Mouse (Mus musculus) heart, embryonic 10.5 days (tissue): ENCODE data around the gene Retreg1. TPM values are rescaled to one million over a fixed set of nuclear protein-coding genes. Genes with fewer than 3 reads are reported as not detected.

Experiments
- DNase-seq: peaks from one replicate; pipeline ENCODE4 v3.0.0-alpha.2; 2017; ENCODE audit warnings: low spot score
- H3K27ac ChIP-seq: fragments of 300-500 bp; sonication (generic); 2 replicates; pipeline ENCODE4 v1.5.1; 2016; ENCODE audit warnings: mild to moderate bottlenecking
- H3K27me3 ChIP-seq: fragments of 300-500 bp; sonication (generic); 2 replicates; pipeline ENCODE4 v1.6.1; 2016; ENCODE audit warnings: mild to moderate bottlenecking; ENCODE audit not compliant: poor library complexity, insufficient read depth, severe bottlenecking
- H3K36me3 ChIP-seq: fragments of 300-500 bp; sonication (generic); 2 replicates; pipeline ENCODE4 v1.6.1; 2016; ENCODE audit warnings: mild to moderate bottlenecking, moderate library complexity
- H3K4me1 ChIP-seq: fragments of 300-500 bp; sonication (generic); 2 replicates; pipeline ENCODE4 v1.6.1; 2016; ENCODE audit warnings: mild to moderate bottlenecking
- H3K4me3 ChIP-seq: fragments of 300-500 bp; sonication (generic); 2 replicates; pipeline ENCODE4 v1.5.1; 2016; ENCODE audit warnings: mild to moderate bottlenecking, moderate library complexity
- H3K9me3 ChIP-seq: fragments of 300-500 bp; sonication (generic); 2 replicates; pipeline ENCODE4 v1.6.1; 2016; ENCODE audit warnings: mild to moderate bottlenecking, moderate library complexity
- WGBS: fragments of 180-500 bp; shearing (Covaris S2); methylation state at CpG from one replicate; pipeline ENCODE4 v1.1.7; 2016; 5-methylcytosine and 5-hydroxymethylcytosine counted together
- microRNA-seq: library from miRNA; unstranded; fragments of <30 nt; microRNA quantifications from one replicate; pipeline ENCODE4, GENCODE M21; 2017
- polyA plus RNA-seq: library from polyadenylated mRNA; unstranded; fragments of >200 nt; fragmentation: Nextera tagmentation; extraction: Ambion mirVana; gene quantifications from 2 replicates; pipeline ENCODE4 v1.2.1, GENCODE M21; 2016

The Retreg1 gene
- polyA plus RNA-seq, 1 experiment from 2014 or later, result 20.2 TPM

- H3K9me3 ChIP-seq, result no peaks in the 10 kb centered on the region
- H3K27me3 ChIP-seq, result no peaks in the 10 kb centered on the region
- no peak overlapping the region for H3K27ac ChIP-seq
- WGBS, result 75% methylated on average over 5 of the region's 5 CpGs
- DNase-seq, result peak; percentile 50
- H3K4me3 ChIP-seq, result no peak overlapping the region
- H3K36me3 ChIP-seq, result no peaks in the 10 kb centered on the region
- H3K4me1 ChIP-seq, result no peaks in the 10 kb centered on the region
Measured at GRCm38 (mm10) chr15:26022636-26023035, 179.7 kb downstream of the Retreg1 start.

Small RNAs within 50 kb of the gene (microRNA-seq; reads per million reads assigned to microRNA genes)
- gene Mir7212, result not detected

Other genes starting within 250 kb of the Retreg1 start
- gene Myo10, start 220.7 kb upstream of the Retreg1 start, polyA plus RNA-seq, result 14.4 and 21.0 TPM in 2 replicates
- gene Zfp622, start 141.2 kb downstream of the Retreg1 start, polyA plus RNA-seq, result 19.3 and 31.0 TPM in 2 replicates